Comparison of ENCODE assay signal across 12 mouse cellular contexts in the genomic region with DNA sequence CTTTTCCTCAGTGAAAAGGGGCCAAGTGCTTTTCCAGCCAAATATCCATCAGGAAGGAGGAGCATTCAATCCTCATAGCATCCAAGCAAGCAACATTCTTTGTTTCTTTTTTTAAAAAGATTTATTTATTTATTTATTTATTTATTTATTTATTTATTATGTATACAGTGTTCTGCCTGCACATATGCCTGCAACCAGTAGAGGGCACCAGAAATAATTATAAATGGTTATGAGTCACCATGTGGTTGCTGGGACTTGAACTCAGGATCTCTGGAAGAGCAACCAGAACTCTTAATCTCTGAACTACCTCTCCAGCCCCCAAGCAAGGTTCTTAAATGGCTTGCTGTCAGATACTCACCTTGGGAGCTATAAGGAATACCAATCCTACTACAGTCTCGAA.
DNase-seq lines count a peak whose midpoint lies in the region; ATAC-seq and TF ChIP-seq lines count a peak whose summit lies in the region.
"Had no signal": no experiment of that assay in that cellular context is flagged by ENCODE, and none has a peak within 500 bp of the region (broad histone marks: within the 10 kb centered on the region; RNA-seq: fewer than 3 reads in every experiment).

No protein-coding gene starts in this region.

- peaks cover 36% of the 10 kb centered on the region for H3K36me3 ChIP-seq in kidney, postnatal 0 days (ENCODE audit: insufficient read depth, low read length)

- no peaks in the 10 kb centered on the region for H3K27me3 ChIP-seq in kidney, postnatal 0 days (ENCODE audit: insufficient read depth, low read length)
- H3K27me3 ChIP-seq: limb, embryonic 13.5 days had no signal

- no peaks in the 10 kb centered on the region for H3K4me1 ChIP-seq in kidney, postnatal 0 days (replicated peaks; ENCODE audit: insufficient read depth, low read length)
- H3K4me1 ChIP-seq: hindbrain, embryonic 10.5 days; limb, embryonic 13.5 days had no signal

- 100% methylated on average over 1 of the region's 1 CpGs for WGBS in kidney, postnatal 0 days

- no peak overlapping the region for H3K4me3 ChIP-seq in kidney, postnatal 0 days (replicated peaks; ENCODE audit: low read depth, low read length)
- H3K4me3 ChIP-seq: hindbrain, embryonic 10.5 days; limb, embryonic 13.5 days had no signal

- no peak overlapping the region for H3K27ac ChIP-seq in kidney, postnatal 0 days
- H3K27ac ChIP-seq: hindbrain, embryonic 10.5 days; limb, embryonic 13.5 days; macrophage had no signal

- no peak overlapping the region for H3K4me2 ChIP-seq in kidney, postnatal 0 days (ENCODE audit: low read length)
- H3K4me2 ChIP-seq: limb, embryonic 13.5 days had no signal

- ATAC-seq in kidney, postnatal 0 days (replicated peaks; ENCODE audit: low FRiP score, low read depth): no peak

- H3K9ac ChIP-seq in kidney, postnatal 0 days (ENCODE audit: low read depth, low read length): no peak overlapping the region
- H3K9ac ChIP-seq: limb, embryonic 13.5 days had no signal

- H3K9me3 ChIP-seq in kidney, postnatal 0 days (replicated peaks; ENCODE audit: low read length): no peaks in the 10 kb centered on the region
- H3K9me3 ChIP-seq: hindbrain, embryonic 10.5 days; limb, embryonic 13.5 days had no signal

- TF ChIP-seq CTCF in kidney, postnatal 0 days (IDR thresholded peaks at IDR 0.05; ENCODE audit: low read depth): peak; percentile 47

- peak; percentile 8 for DNase-seq in embryo, embryonic 10.5 days (ENCODE audit: low spot score)
- no peak for DNase-seq in embryo, embryonic 10 days (ENCODE audit: low spot score)
- peak; percentile 12 for DNase-seq in kidney, postnatal 0 days (ENCODE audit: low spot score)
- no peak for DNase-seq in kidney, adult 11 months
- peak; percentile 7 for DNase-seq in thymus, postnatal 14 days
- no peak for DNase-seq in thymus, postnatal 36 days
- DNase-seq in natural killer cell, adult 2 months (ENCODE audit: low spot score in 2 of 2): no peak
- DNase-seq in adrenal gland, postnatal 36 days: no peak
- DNase-seq: thymus, adult 2 months had no signal

Comparison
In these comparisons a context has a peak if more than half of its experiments do, and no peak if none do; other contexts are left out.
1. DNase-seq: peak in embryo, embryonic 10.5 days (single experiment), kidney, postnatal 0 days (single experiment) and thymus, postnatal 14 days (single experiment); none in embryo, embryonic 10 days (single experiment), kidney, adult 11 months (single experiment), thymus, postnatal 36 days (0 of 2), natural killer cell, adult 2 months (0 of 2) and adrenal gland, postnatal 36 days (0 of 2).